Mouse (Mus musculus) cerebellum, adult 2 months (tissue): ENCODE results near the gene Pym1. TPM values are rescaled to one million over a fixed set of nuclear protein-coding genes. Genes with fewer than 3 reads are reported as not detected.

Experiments used
- DNase-seq, 2 experiments: peaks; one replicate each; pipeline ENCODE4 v3.0.0; 2021
- H3K27ac ChIP-seq: fragments of 200-500 bp; 2 replicates; pipeline ENCODE4 v1.5.1; 2012; ENCODE audit warnings: low read length, control low read depth, inconsistent platforms; ENCODE audit not compliant: insufficient read depth
- H3K27me3 ChIP-seq: fragments of 200-500 bp; 2 replicates; pipeline ENCODE4 v1.6.1; 2012; ENCODE audit warnings: inconsistent platforms, mild to moderate bottlenecking, low read length, moderate library complexity; ENCODE audit not compliant: control insufficient read depth, insufficient read depth
- H3K4me1 ChIP-seq: fragments of 200-500 bp; 2 replicates; pipeline ENCODE4 v1.6.1; 2011; ENCODE audit warnings: low read length; ENCODE audit not compliant: control insufficient read depth, insufficient read depth
- H3K4me3 ChIP-seq: fragments of 200-500 bp; replicated peaks from 2 replicates; pipeline ENCODE3; 2011; ENCODE audit warnings: mild to moderate bottlenecking, low read depth, low read length, control low read depth; ENCODE audit not compliant: insufficient read depth
- CTCF ChIP-seq: fragments of 200-500 bp; IDR thresholded peaks from 2 replicates; pipeline ENCODE4 v1.5.1; 2011; ENCODE audit warnings: low read depth, mild to moderate bottlenecking, control low read depth, low read length, moderate library complexity, borderline replicate concordance; ENCODE audit not compliant: insufficient read depth
- POLR2A ChIP-seq: fragments of 200-500 bp; IDR thresholded peaks from 2 replicates; pipeline ENCODE4 v1.6.1; 2011; ENCODE audit warnings: low read length, control low read depth, borderline replicate concordance; ENCODE audit not compliant: insufficient read depth
- WGBS: fragments of 180-500 bp; shearing (Covaris S2); methylation state at CpG from one replicate; pipeline ENCODE4 v1.1.7; 2018; 5-methylcytosine and 5-hydroxymethylcytosine counted together
- polyA plus RNA-seq: library from polyadenylated mRNA; depleted of rRNA; stranded (reverse); fragments of >200 nt; gene quantifications from 2 replicates; pipeline ENCODE4 v1.2.3, GENCODE M21; 2012

Gene Pym1
- polyA plus RNA-seq, 1 experiment, result 39.7 TPM

DNA sequence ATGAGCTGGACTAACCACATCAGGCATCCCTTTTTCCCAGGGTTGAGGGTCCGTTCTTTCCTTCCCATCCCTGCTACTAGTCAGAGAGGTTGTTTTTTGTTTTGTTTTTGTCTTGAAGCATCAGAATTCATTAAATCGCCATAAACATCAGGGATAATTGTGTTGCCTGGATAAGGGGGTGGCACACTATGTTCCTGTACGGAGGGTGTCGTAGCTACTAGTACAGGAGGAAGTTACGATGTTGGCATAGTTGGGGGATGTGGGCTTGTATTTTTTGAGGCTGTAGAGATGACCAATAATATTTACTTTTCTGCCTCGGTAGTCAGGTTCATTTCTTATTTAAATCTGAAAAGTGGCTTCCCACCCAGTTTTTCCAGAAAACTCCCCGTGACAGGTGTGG is 4.5 kb upstream of the Pym1 start:
- Histone ChIP-seq H3K4me1 (peaks cover 4% of the 10 kb centered on the region; the same call in 1 of the 2 replicates), H3K4me3 (peak overlapping the region; percentile 95), H3K27ac (no peak overlapping the region), H3K27me3 (no peaks in the 10 kb centered on the region)
- 4% methylated on average over 7 of the region's 7 CpGs for WGBS
- TF ChIP-seq POLR2A (no peak), CTCF (no peak)
- no peak for DNase-seq

- H3K4me1 ChIP-seq, result peaks cover 4% of the 10 kb centered on the region; the same call in 1 of the 2 replicates
- TF ChIP-seq CTCF (no peak), POLR2A (no peak; the same call in 1 of the 2 replicates)
- H3K4me3 ChIP-seq, result peak overlapping the region; percentile 95
- H3K27me3 ChIP-seq, result no peaks in the 10 kb centered on the region
- WGBS, result 0% methylated on average over 37 of the region's 37 CpGs
- peak overlapping the region; percentile 15 for H3K27ac ChIP-seq
- DNase-seq, result peak; percentile 40 to 70
These were observed 3.9 kb upstream of the Pym1 start for GRCm38 (mm10) chr10:128743791-128744191.

- no peak for TF ChIP-seq CTCF
- no peak for TF ChIP-seq POLR2A
- Histone ChIP-seq H3K27me3 (no peaks in the 10 kb centered on the region), H3K4me1 (peaks cover 4% of the 10 kb centered on the region; the same call in 1 of the 2 replicates), H3K27ac (no peak overlapping the region), H3K4me3 (peak overlapping the region; percentile 95)
- WGBS, result 38% methylated on average over 8 of the region's 8 CpGs
- DNase-seq, result no peak
These were observed 3.5 kb upstream of the Pym1 start for GRCm38 (mm10) chr10:128744211-128744610.

- peak within 1 kb of the TSS; percentile 95 for H3K4me3 ChIP-seq
- 0 out of 2 replicates have a peak, but pooled peaks have one; percentile 1 for TF ChIP-seq CTCF
- no peak for TF ChIP-seq POLR2A
- peak within 1 kb of the TSS; percentile 15 for H3K27ac ChIP-seq
- no peak for DNase-seq
- WGBS, result 37% methylated on average over 18 of the region's 18 CpGs
- H3K27me3 ChIP-seq, result no peaks in the 10 kb centered on the region
- peaks cover 4% of the 10 kb centered on the region; the same call in 1 of the 2 replicates for H3K4me1 ChIP-seq
These were observed 2.7 kb upstream of the Pym1 start, which contains the start of gene Dgka for GRCm38 (mm10) chr10:128744680-128745601. Dgka (minus strand) TSS chr10:128744855.

GRCm38 (mm10) chr10:128745946-128746613 is 1.6 kb upstream of the Pym1 start:
- WGBS, result 95% methylated on average over 10 of the region's 10 CpGs
- Histone ChIP-seq H3K4me1 (peaks cover 4% of the 10 kb centered on the region; the same call in 1 of the 2 replicates), H3K4me3 (no peak overlapping the region), H3K27ac (no peak overlapping the region), H3K27me3 (no peaks in the 10 kb centered on the region)
- TF ChIP-seq CTCF (no peak), POLR2A (no peak)
- DNase-seq, result no peak

GRCm38 (mm10) chr10:128746972-128747645 is 580 bp upstream of the Pym1 start:
- no peak for DNase-seq
- H3K27me3 ChIP-seq, result no peaks in the 10 kb centered on the region
- peak overlapping the region; percentile 87 for H3K27ac ChIP-seq
- no peak for TF ChIP-seq POLR2A
- TF ChIP-seq CTCF, result no peak
- 49% methylated on average over 9 of the region's 9 CpGs for WGBS
- peak overlapping the region; percentile 97 for H3K4me3 ChIP-seq
- peaks cover 4% of the 10 kb centered on the region; the same call in 1 of the 2 replicates for H3K4me1 ChIP-seq

- TF ChIP-seq CTCF (peak; percentile 24; the same call in 1 of the 2 replicates), POLR2A (peak; percentile 60; the same call in 1 of the 2 replicates)
- peak overlapping the region; percentile 87 for H3K27ac ChIP-seq
- H3K27me3 ChIP-seq, result no peaks in the 10 kb centered on the region
- H3K4me3 ChIP-seq, result peak overlapping the region; percentile 97
- H3K4me1 ChIP-seq, result peaks cover 4% of the 10 kb centered on the region; the same call in 1 of the 2 replicates
- DNase-seq, result peak; percentile 80 to 84
- under 1% methylated on average over 37 of the region's 37 CpGs for WGBS
These were observed 669 bp downstream of the Pym1 start for GRCm38 (mm10) chr10:128748252-128748864.
